Mouse (Mus musculus) cerebellum, postnatal 25 days (tissue): Measurements from ENCODE around the gene Pkd1l3.

Experiments used
- DNase-seq, 2 experiments: peaks; one replicate each; pipeline ENCODE4 v3.0.0; 2021; ENCODE audit warnings: mixed read lengths in 2 of 2

Gene Pkd1l3

GRCm38 (mm10) chr8:109614243-109615210 is at the start of gene Pkd1l3:
TSS of gene Pkd1l3 (plus strand) at chr8:109614517.
- no peak for DNase-seq

- no peak for DNase-seq
These were observed 49.6 kb upstream of the Pkd1l3 start for GRCm38 (mm10) chr8:109564766-109565165.

GRCm38 (mm10) chr8:109565498-109566333 is 48.6 kb upstream of the Pkd1l3 start, which contains the start of the genes Dhx38 and Txnl4b:
TSS of gene Dhx38 (minus strand) at chr8:109565861.
TSS of gene Txnl4b (plus strand) at chr8:109565892.
- peak; percentile 98 to 99 for DNase-seq

- DNase-seq, result no peak
These were observed 43.2 kb upstream of the Pkd1l3 start for GRCm38 (mm10) chr8:109571139-109571538.

- DNase-seq, result no peak
These were observed 38.0 kb upstream of the Pkd1l3 start for GRCm38 (mm10) chr8:109576311-109576710.

- DNase-seq, result no peak
These were observed 35.4 kb upstream of the Pkd1l3 start, which contains the start of gene Hp for GRCm38 (mm10) chr8:109578900-109579301. TSS of gene Hp (minus strand) at chr8:109579172.

- DNase-seq, result no peak
These were observed 30.0 kb upstream of the Pkd1l3 start for GRCm38 (mm10) chr8:109584293-109584692.

GRCm38 (mm10) chr8:109584830-109585229 is 29.5 kb upstream of the Pkd1l3 start:
- DNase-seq, result no peak

GRCm38 (mm10) chr8:109585652-109586051 is 28.7 kb upstream of the Pkd1l3 start:
- DNase-seq, result no peak

- DNase-seq, result no peak
These were observed 27.3 kb upstream of the Pkd1l3 start for GRCm38 (mm10) chr8:109586972-109587504.

- no peak for DNase-seq
These were observed 23.4 kb upstream of the Pkd1l3 start for GRCm38 (mm10) chr8:109590901-109591300.

GRCm38 (mm10) chr8:109591367-109591766 is 22.9 kb upstream of the Pkd1l3 start:
- DNase-seq, result no peak

- no peak for DNase-seq
These were observed 22.2 kb upstream of the Pkd1l3 start for GRCm38 (mm10) chr8:109592164-109592563.

- no peak for DNase-seq
These were observed 21.1 kb upstream of the Pkd1l3 start for GRCm38 (mm10) chr8:109593117-109593788.

- peak; percentile 58 to 68 for DNase-seq
These were observed 18.5 kb upstream of the Pkd1l3 start for GRCm38 (mm10) chr8:109595854-109596253.

- DNase-seq, result no peak
These were observed 7.6 kb upstream of the Pkd1l3 start for GRCm38 (mm10) chr8:109606725-109607124.

- peak in 1 of 2 experiments; percentile 9 for DNase-seq
These were observed 6.7 kb upstream of the Pkd1l3 start for GRCm38 (mm10) chr8:109607650-109608049.

GRCm38 (mm10) chr8:109608271-109609152 is 5.8 kb upstream of the Pkd1l3 start, which contains the start of gene Dhodh:
TSS of gene Dhodh (minus strand) at chr8:109608673.
- DNase-seq, result peak; percentile 97 to 98

GRCm38 (mm10) chr8:109609153-109609502 is 5.2 kb upstream of the Pkd1l3 start:
- peak; percentile 15 to 35 for DNase-seq

- DNase-seq, result no peak
These were observed 1.3 kb downstream of the Pkd1l3 start for GRCm38 (mm10) chr8:109615569-109615968.

- DNase-seq, result no peak
These were observed 14.3 kb downstream of the Pkd1l3 start for GRCm38 (mm10) chr8:109628638-109629037.
